Mouse (Mus musculus) cortical plate, adult 2 months (tissue): ENCODE results near the gene Wdr90. TPM values are rescaled to one million over a fixed set of nuclear protein-coding genes. Genes with fewer than 3 reads are reported as not detected.

Experiments
- H3K27ac ChIP-seq: fragments of 200-500 bp; 2 replicates; pipeline ENCODE4 v1.5.1; 2012; ENCODE audit warnings: low read length, control low read depth, inconsistent platforms; ENCODE audit not compliant: insufficient read depth
- H3K4me1 ChIP-seq: fragments of 200-500 bp; 2 replicates; pipeline ENCODE4 v1.6.1; 2011; ENCODE audit warnings: low read length; ENCODE audit not compliant: control insufficient read depth, insufficient read depth
- H3K4me3 ChIP-seq: fragments of 200-500 bp; 2 replicates; pipeline ENCODE4 v1.5.1; 2011; ENCODE audit warnings: mild to moderate bottlenecking, low read length, control low read depth; ENCODE audit not compliant: insufficient read depth
- CTCF ChIP-seq: fragments of 200-500 bp; IDR thresholded peaks from 2 replicates; pipeline ENCODE4 v1.5.1; 2011; ENCODE audit warnings: mild to moderate bottlenecking, control low read depth, low read length; ENCODE audit not compliant: insufficient read depth; ENCODE audit errors: extremely low read depth
- POLR2A ChIP-seq: fragments of 200-500 bp; IDR thresholded peaks from 2 replicates; pipeline ENCODE4 v1.6.1; 2011; ENCODE audit warnings: mild to moderate bottlenecking, low read length, control low read depth; ENCODE audit not compliant: insufficient read depth; ENCODE audit errors: extremely low read depth
- polyA plus RNA-seq: library from polyadenylated mRNA; depleted of rRNA; stranded (reverse); fragments of >200 nt; gene quantifications from 2 replicates; pipeline ENCODE4 v1.2.3, GENCODE M21; 2012

Wdr90 gene
- polyA plus RNA-seq, 1 experiment, result 38.2 TPM

DNA sequence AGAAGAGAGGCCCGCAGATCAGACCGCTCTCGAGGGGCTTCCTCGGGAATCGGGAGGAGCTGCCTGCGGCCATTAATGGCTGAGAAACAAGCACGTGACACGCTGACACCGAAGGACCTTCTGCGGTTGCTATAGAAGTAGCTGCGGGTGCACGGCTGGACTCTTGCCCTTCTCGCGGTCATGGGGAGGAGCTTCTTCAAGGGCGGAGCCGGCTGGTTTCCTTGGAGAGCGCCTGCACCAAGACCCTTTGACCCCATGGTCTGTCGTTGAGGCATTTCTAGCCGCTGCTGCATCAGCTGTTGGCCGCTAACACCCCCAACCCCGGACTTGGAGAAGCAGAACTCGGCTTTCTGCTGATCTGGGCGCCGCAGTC is 28.0 kb downstream of the Wdr90 start, which contains the start of gene Stub1:
Gene Stub1, minus strand, starts transcription at position 114 of the 373 bp plus-strand sequence.
- H3K27ac ChIP-seq, result peak within 1 kb of the TSS; percentile 97
- H3K4me1 ChIP-seq, result peaks cover 6% of the 10 kb centered on the region
- H3K4me3 ChIP-seq, result peak within 1 kb of the TSS; percentile 79
- no peak for TF ChIP-seq CTCF
- peak; percentile 24; the same call in 1 of the 2 replicates for TF ChIP-seq POLR2A

DNA sequence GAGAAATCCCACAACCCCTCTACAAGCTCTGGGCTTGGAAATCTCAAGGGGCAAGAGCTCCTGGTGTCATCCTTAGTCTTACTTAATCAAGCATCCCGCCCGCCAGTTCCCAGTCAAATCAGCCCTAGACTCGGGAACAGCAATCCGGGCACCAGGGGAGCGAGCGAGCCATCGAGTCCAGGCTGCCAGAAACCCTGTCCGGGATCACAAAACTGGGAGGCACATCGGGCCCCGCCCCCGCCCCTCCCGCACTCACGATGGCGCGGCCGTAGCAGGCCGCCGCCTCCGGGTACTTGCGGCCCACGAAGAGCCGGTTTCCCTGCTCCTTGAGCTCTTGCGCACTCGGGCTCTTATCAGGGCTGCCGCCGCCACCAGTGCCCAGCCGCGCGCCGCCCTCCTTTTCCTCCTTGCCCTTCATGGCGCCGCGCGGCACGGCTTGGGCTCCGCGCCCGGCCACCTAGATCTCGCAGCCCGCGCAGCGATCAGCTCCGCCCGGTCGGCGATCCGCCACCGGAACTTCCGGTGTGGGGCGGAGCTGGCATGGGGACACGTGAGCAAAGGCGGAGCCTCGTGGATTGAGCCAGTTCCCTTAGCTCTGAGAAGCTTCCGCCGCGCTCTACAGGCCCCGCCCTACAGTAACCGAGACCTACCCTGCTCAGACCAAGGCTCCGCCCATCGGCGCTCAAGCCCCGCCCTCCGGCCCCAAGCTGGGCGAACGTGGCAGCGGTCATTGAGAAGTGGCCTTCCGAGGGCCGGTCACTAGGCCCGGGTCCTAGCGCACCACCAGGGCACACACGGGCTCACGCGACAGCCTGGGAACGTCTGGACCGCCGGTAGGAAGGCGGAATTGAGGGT is 28.6 kb downstream of the Wdr90 start:
- Histone ChIP-seq H3K27ac (peak overlapping the region; percentile 97), H3K4me1 (peaks cover 6% of the 10 kb centered on the region), H3K4me3 (peak overlapping the region; percentile 79)
- TF ChIP-seq POLR2A (0 out of 2 replicates have a peak, but pooled peaks have one; percentile 44), CTCF (no peak)

DNA sequence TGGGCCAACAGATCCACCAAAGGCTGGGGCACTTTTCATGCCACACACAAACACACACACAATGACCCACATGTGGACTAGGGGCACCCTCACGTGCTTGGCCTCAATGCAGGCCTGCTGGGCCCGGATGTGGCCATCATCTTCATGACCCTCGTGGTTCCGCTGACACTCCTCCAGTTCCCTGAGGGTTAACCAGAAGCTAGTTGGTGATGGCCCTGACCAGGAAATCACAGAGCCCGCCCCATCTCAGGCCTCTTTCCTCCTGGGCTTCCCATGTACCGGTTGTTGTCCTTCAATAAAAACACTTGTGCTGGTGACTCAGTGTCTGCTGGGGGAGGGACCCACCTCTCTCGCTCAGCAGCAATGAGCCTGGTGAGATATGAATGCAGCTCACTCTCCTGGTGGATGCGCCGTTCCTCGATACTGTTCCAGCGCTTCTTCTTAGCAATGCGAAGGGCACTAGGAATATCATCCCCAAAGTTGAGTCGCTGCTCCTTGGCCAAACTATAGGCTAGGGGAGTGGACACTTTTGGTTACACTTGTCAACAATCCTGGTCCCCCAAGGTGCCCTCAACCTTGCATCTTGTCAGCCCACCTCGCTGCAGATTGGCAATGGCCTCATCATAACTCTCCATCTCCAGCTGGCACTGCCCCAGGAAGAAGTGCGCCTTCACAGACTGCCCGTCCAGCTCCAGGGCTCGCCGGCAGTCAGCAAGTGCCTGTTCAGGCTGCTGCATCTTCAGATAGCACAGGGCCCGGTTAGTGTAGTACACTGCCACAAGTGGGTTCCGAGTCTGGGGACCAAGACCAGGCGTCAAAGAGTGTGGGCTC is 29.6 kb downstream of the Wdr90 start:
- H3K27ac ChIP-seq, result no peak overlapping the region
- TF ChIP-seq CTCF (no peak), POLR2A (0 out of 2 replicates have a peak, but pooled peaks have one; percentile 12)
- peaks cover 6% of the 10 kb centered on the region for H3K4me1 ChIP-seq
- peak overlapping the region; percentile 79 for H3K4me3 ChIP-seq

DNA sequence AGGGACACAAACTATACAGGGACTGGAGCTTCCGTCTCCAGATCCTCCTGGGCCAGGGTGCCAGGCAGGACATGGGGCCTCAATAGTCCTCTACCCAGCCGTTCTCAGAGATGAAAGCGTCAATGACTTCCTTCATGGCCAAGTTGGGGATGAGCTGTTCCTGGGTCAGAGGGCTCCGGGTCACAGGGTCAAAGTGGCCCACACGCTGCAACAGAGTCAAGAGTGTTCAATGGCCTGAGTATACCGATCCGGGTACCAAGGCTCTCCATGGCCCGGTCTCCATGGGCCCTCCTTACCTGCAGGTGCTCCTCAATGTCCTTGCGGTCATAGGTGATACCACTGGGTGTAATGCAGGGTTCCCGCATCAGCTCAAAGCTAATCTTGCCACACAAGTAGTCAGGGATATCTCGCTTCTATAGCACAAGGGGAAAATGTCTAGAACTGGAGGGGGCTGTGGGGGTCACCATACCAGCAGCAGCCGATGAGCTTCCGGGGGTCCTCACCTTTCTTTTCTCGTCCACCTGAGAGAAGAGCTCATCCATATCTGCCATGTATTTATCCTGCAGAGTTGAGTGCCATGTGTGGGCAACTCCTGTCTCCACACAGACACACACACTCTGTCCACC is 30.4 kb downstream of the Wdr90 start:
- H3K4me1 ChIP-seq, result peaks cover 5% of the 10 kb centered on the region
- TF ChIP-seq POLR2A, result no peak
- TF ChIP-seq CTCF, result no peak
- peak overlapping the region; percentile 79; the same call in 1 of the 2 replicates for H3K4me3 ChIP-seq
- no peak overlapping the region for H3K27ac ChIP-seq

DNA sequence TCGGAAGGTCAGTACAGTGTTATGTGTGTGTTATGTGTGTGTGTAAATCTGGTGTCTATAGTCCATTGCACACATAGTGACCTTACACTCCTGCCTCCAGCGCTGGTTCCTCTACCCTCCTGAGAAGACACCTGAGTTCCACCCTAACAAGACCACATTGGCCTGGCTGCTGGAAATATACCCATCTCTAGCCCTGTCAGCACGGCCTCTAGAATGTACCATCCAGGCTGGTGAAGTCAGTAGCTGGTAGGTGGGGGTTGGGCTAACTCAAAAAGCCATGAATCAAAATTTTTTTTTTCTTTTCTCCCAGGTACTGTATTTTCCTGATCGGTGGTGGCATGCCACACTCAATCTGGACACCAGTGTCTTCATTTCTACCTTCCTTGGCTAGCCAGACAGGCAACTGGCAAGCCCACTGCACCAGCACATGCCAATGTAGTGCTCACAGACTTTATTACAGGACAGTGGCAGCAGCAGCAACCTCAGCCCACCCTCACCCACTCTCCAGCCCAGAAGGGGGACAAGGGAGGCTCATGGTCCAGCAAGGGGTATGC is 31.0 kb downstream of the Wdr90 start:
- Histone ChIP-seq H3K4me1 (peaks cover 2% of the 10 kb centered on the region; the same call in 1 of the 2 replicates), H3K27ac (no peak overlapping the region), H3K4me3 (peak overlapping the region; percentile 75; the same call in 1 of the 2 replicates)
- TF ChIP-seq CTCF, result no peak
- peak; percentile 24; the same call in 1 of the 2 replicates for TF ChIP-seq POLR2A

DNA sequence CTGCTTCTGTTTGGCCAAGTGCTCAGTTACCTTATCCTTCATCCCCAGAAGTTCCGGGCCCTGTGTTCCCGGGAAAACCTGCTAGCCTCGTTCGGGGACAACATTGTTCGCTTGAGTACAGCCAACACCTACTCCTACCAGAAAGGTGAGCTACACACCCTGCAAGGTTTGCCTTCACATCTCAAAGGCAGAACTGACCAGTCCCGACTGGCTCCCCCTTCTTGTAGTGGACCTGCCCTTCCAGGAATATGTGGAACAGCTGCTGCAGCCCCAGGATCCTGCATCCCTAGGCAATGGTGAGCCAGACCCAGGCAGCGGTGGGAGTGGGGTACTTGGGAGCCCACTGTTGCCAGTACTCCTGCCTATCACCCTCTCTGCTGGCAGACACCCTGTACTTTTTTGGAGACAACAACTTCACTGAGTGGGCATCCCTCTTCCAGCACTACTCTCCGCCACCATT is 31.7 kb downstream of the Wdr90 start:
- Histone ChIP-seq H3K4me3 (peak overlapping the region; percentile 75), H3K4me1 (peaks cover 2% of the 10 kb centered on the region; the same call in 1 of the 2 replicates), H3K27ac (no peak overlapping the region)
- TF ChIP-seq POLR2A, result no peak
- no peak for TF ChIP-seq CTCF

DNA sequence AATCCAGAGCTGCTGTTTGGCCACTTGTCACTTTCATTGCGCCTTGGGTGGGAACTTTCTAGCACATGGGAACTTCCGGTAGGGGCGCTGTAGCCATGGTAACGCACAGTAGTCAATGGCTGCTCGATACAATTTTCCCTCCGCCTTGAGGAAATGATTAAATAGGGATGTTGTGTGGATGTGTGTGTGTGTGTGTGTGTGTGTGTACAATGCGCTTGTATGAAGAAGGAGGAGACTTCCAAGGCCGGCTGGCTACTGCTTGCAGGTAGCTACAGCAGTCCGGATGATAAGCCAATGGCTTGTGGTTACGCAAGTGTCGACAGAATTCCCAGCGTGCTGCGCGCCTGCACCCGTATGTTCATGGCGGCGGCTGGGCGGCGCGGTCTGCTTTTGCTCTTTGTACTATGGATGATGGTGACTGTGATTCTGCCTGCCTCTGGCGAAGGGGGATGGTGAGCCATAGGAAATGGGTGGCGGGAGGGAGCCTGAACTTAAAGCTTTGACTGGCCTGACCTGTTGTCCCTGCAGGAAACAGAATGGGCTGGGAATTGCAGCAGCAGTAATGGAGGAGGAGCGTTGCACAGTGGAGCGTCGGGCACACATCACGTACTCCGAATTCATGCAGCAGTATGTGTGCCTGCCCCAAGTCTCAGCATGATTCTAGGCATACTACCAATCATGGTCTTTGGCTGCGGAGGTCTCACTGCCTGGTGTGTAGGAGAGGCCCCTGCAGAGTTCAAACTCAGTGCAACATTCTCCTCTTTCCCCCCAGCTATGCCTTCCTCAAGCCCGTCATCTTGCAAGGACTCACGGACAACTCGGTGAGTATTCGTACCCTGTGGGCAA is 32.4 kb downstream of the Wdr90 start, which contains the start of gene Jmjd8:
Gene Jmjd8, plus strand, starts transcription at position 156 of the 846 bp plus-strand sequence.
- Histone ChIP-seq H3K4me1 (peaks cover 8% of the 10 kb centered on the region), H3K27ac (peak within 1 kb of the TSS; percentile 39; the same call in 1 of the 2 replicates), H3K4me3 (peak within 1 kb of the TSS; percentile 75)
- TF ChIP-seq POLR2A (peak; percentile 73), CTCF (peak; percentile 46)

DNA sequence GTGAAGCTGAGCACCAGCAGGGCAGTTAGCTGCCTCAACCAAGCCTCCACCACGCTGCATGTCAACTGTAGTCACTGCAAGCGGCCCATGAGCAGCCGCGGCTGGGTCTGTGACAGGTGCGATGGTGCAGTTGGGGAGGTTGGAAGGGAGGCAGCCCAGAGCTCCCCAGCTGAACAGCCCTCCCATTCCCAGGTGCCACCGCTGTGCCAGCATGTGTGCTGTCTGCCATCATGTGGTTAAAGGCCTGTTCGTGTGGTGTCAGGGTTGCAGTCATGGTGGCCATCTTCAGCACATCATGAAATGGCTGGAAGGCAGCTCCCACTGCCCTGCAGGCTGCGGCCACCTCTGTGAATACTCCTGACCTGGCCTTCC is 33.1 kb downstream of the Wdr90 start:
- Histone ChIP-seq H3K4me1 (peaks cover 9% of the 10 kb centered on the region), H3K4me3 (peak overlapping the region; percentile 75; the same call in 1 of the 2 replicates), H3K27ac (no peak overlapping the region)
- no peak for TF ChIP-seq POLR2A
- no peak for TF ChIP-seq CTCF
